Comparison of ENCODE assay signal across 9 mouse cellular contexts in genomic region chr3:153831014-153831872, GRCm38 (mm10). TPM values are rescaled to one million over a fixed set of nuclear protein-coding genes. Genes with fewer than 3 reads are reported as not detected.
DNase-seq lines count a peak whose midpoint lies in the region; ATAC-seq and TF ChIP-seq lines count a peak whose summit lies in the region.
"Had no signal": no experiment of that assay in that cellular context is flagged by ENCODE, and none has a peak within 500 bp of the region (broad histone marks: within the 10 kb centered on the region; RNA-seq: fewer than 3 reads in every experiment).

No protein-coding gene starts in this region.

- intact Hi-C loops in heart, adult 2 months (cut with DNase I): no loop called here
- intact Hi-C loops in heart, postnatal 36 days (cut with DNase I): no loop called here

- peak; percentile 88 for TF ChIP-seq RAD21 in MEL (IDR thresholded peaks at IDR 0.05; ENCODE audit: low read depth, low read length)

- no peak for TF ChIP-seq EP300 in heart, adult 2 months (IDR thresholded peaks at IDR 0.05; ENCODE audit: insufficient read depth, low read depth, low read length)
- 0 out of 4 replicates have a peak, but pooled peaks of 1 of the 2 experiments have one; percentile 13 for TF ChIP-seq EP300 in MEL (IDR thresholded peaks at IDR 0.05; ENCODE audit: low read depth in 1 of 2, low read length in 2 of 2)

- H3K27ac ChIP-seq in heart, adult 2 months: no peak overlapping the region
- peak overlapping the region; percentile 48 for H3K27ac ChIP-seq in MEL (ENCODE audit: control insufficient read depth, low read depth, low read length)
- H3K27ac ChIP-seq in intestine, embryonic 16.5 days (ENCODE audit: low read length): no peak overlapping the region
- no peak overlapping the region for H3K27ac ChIP-seq in small intestine, adult 2 months (ENCODE audit: insufficient read depth, low read depth, low read length)
- H3K27ac ChIP-seq: limb, embryonic 13.5 days had no signal

- 78% methylated on average over 11 of the region's 11 CpGs for WGBS in heart, adult 2 months
- WGBS in intestine, embryonic 16.5 days: 81% methylated on average over 11 of the region's 11 CpGs
- WGBS in small intestine, adult 2 months: 68% methylated on average over 11 of the region's 11 CpGs

- no peak for DNase-seq in heart, adult 2 months
- DNase-seq in heart, postnatal 36 days: no peak
- DNase-seq in MEL (ENCODE audit: low read depth, low spot score): peak; percentile 83
- peak; percentile 30 for DNase-seq in embryo, embryonic 10.5 days (ENCODE audit: low spot score)
- no peak for DNase-seq in c-Kit-positive CD71-positive TER-119-positive erythroid progenitor cells, embryonic 14.5 days (ENCODE audit: low spot score)
- no peak for DNase-seq in gastrocnemius, adult 8-10 months (ENCODE audit: low spot score in 2 of 2)

- no peaks in the 10 kb centered on the region for H3K9me3 ChIP-seq in MEL (replicated peaks; ENCODE audit: insufficient read depth, low read length)
- H3K9me3 ChIP-seq in intestine, embryonic 16.5 days (ENCODE audit: control insufficient read depth, low read length): no peaks in the 10 kb centered on the region
- H3K9me3 ChIP-seq: limb, embryonic 13.5 days had no signal

- H3K4me1 ChIP-seq in heart, adult 2 months (ENCODE audit: control insufficient read depth, insufficient read depth, low read length): no peaks in the 10 kb centered on the region
- H3K4me1 ChIP-seq in MEL (ENCODE audit: control insufficient read depth in 1 of 2, insufficient read depth in 2 of 2, low read length in 2 of 2): peaks cover 3 to 30% of the 10 kb centered on the region in 2 experiments; a peak in 3 of 4 replicates
- H3K4me1 ChIP-seq in intestine, embryonic 16.5 days (ENCODE audit: control insufficient read depth, insufficient read depth, low read length): no peaks in the 10 kb centered on the region
- H3K4me1 ChIP-seq in small intestine, adult 2 months (ENCODE audit: control insufficient read depth, insufficient read depth, insufficient read length, low read length): no peaks in the 10 kb centered on the region
- H3K4me1 ChIP-seq: limb, embryonic 13.5 days had no signal

- TF ChIP-seq CTCF in heart, adult 2 months (IDR thresholded peaks at IDR 0.05): peak; percentile 29; the same call in 1 of the 2 replicates
- peak; percentile 86 to 89 (median 88) for TF ChIP-seq CTCF in MEL (IDR thresholded peaks at IDR 0.05 in 2 of 3, conservative IDR thresholded peaks at IDR 0.05 in 1 of 3; ENCODE audit: control insufficient read depth in 1 of 3, insufficient read depth in 1 of 3, low read depth in 2 of 3, low read length in 3 of 3, poor library complexity in 1 of 3, severe bottlenecking in 1 of 3)
- TF ChIP-seq CTCF in small intestine, adult 2 months (IDR thresholded peaks at IDR 0.05; ENCODE audit: extremely low read depth, insufficient read length, insufficient replicate concordance, low read depth, low read length): peak; percentile 16; the same call in 1 of the 2 replicates

- peak; percentile 71 for ATAC-seq in intestine, embryonic 16.5 days

- no peak overlapping the region for H3K9ac ChIP-seq in heart, adult 2 months (ENCODE audit: low read depth, low read length)
- peak overlapping the region; percentile 62 for H3K9ac ChIP-seq in MEL (ENCODE audit: control insufficient read depth, low read depth, low read length, poor library complexity, severe bottlenecking)
- H3K9ac ChIP-seq in intestine, embryonic 16.5 days (ENCODE audit: low read depth, low read length): no peak overlapping the region
- H3K9ac ChIP-seq: limb, embryonic 13.5 days had no signal

- no peaks in the 10 kb centered on the region for H3K27me3 ChIP-seq in heart, adult 2 months (ENCODE audit: control insufficient read depth, insufficient read depth, low read length)
- no peaks in the 10 kb centered on the region for H3K27me3 ChIP-seq in MEL (ENCODE audit: control insufficient read depth in 1 of 2, insufficient read depth in 2 of 2, low read length in 2 of 2)
- H3K27me3 ChIP-seq in intestine, embryonic 16.5 days (replicated peaks; ENCODE audit: control insufficient read depth, insufficient read depth, low read length): no peaks in the 10 kb centered on the region
- H3K27me3 ChIP-seq in small intestine, adult 2 months (ENCODE audit: control insufficient read depth, insufficient read depth, low read length): no peaks in the 10 kb centered on the region
- H3K27me3 ChIP-seq: limb, embryonic 13.5 days had no signal

- H3K4me3 ChIP-seq in heart, adult 2 months: no peak overlapping the region
- H3K4me3 ChIP-seq in MEL (ENCODE audit: control insufficient read depth in 1 of 2, insufficient read depth in 1 of 2, low read depth in 2 of 2, low read length in 2 of 2): peak overlapping the region; percentile 37 to 38; a peak in 2 of 4 replicates
- no peak overlapping the region for H3K4me3 ChIP-seq in intestine, embryonic 16.5 days (ENCODE audit: low read length)
- H3K4me3 ChIP-seq in small intestine, adult 2 months (ENCODE audit: low read depth, low read length): no peak overlapping the region
- H3K4me3 ChIP-seq: limb, embryonic 13.5 days had no signal

- H3K4me2 ChIP-seq in intestine, embryonic 16.5 days (ENCODE audit: low read depth, low read length): no peak overlapping the region
- H3K4me2 ChIP-seq: limb, embryonic 13.5 days had no signal

- H3K79me2 ChIP-seq in heart, adult 2 months (replicated peaks; ENCODE audit: control insufficient read depth, insufficient read depth, low read length): no peaks in the 10 kb centered on the region
- H3K79me2 ChIP-seq in MEL (ENCODE audit: control insufficient read depth, insufficient read depth, low read length, poor library complexity): no peaks in the 10 kb centered on the region

- H3K36me3 ChIP-seq in heart, adult 2 months (ENCODE audit: control insufficient read depth, insufficient read depth, low read length): no peaks in the 10 kb centered on the region
- H3K36me3 ChIP-seq in MEL (ENCODE audit: control insufficient read depth in 1 of 2, insufficient read depth in 2 of 2, low read length in 2 of 2): peaks cover 0 to 17% of the 10 kb centered on the region in 2 experiments; a peak in 2 of 4 replicates
- H3K36me3 ChIP-seq in intestine, embryonic 16.5 days (ENCODE audit: control insufficient read depth, insufficient read depth, low read length): no peaks in the 10 kb centered on the region
- no peaks in the 10 kb centered on the region for H3K36me3 ChIP-seq in small intestine, adult 2 months (ENCODE audit: control insufficient read depth, insufficient read depth, low read length)
- H3K36me3 ChIP-seq: limb, embryonic 13.5 days had no signal

- no peak for TF ChIP-seq POLR2A in heart, adult 2 months (IDR thresholded peaks at IDR 0.05; ENCODE audit: insufficient read depth, low read depth, low read length)
- TF ChIP-seq POLR2A in MEL (IDR thresholded peaks at IDR 0.05; ENCODE audit: control insufficient read depth in 1 of 2, insufficient read depth in 1 of 2, low read depth in 1 of 2, low read length in 2 of 2, poor library complexity in 1 of 2): 0 out of 4 replicates have a peak, but pooled peaks of 1 of the 2 experiments have one; percentile 7
- TF ChIP-seq POLR2A in small intestine, adult 2 months (IDR thresholded peaks at IDR 0.05; ENCODE audit: low read depth, low read length): no peak

TF ChIP-seq in MEL, 35 proteins besides CTCF, POLR2A, EP300 and RAD21:
- TF ChIP-seq MAFK (IDR thresholded peaks at IDR 0.05; ENCODE audit: borderline replicate concordance, low read depth, low read length): no peak
- TF ChIP-seq TAL1 (IDR thresholded peaks at IDR 0.05; ENCODE audit: low read length): no peak
- TF ChIP-seq MAZ (IDR thresholded peaks at IDR 0.05; ENCODE audit: low read depth, low read length): 0 out of 2 replicates have a peak, but pooled peaks have one; percentile 18
- 0 out of 2 replicates have a peak, but pooled peaks have one; percentile 8 for TF ChIP-seq HCFC1 (IDR thresholded peaks at IDR 0.05; ENCODE audit: low read depth, low read length)
- 0 out of 2 replicates have a peak, but pooled peaks have one; percentile 20 for TF ChIP-seq USF1 (IDR thresholded peaks at IDR 0.05; ENCODE audit: low read depth, low read length)
- peak; percentile 90 for TF ChIP-seq ZC3H11A (IDR thresholded peaks at IDR 0.05; ENCODE audit: low read depth, low read length)
- peak; percentile 18; the same call in 1 of the 2 replicates for TF ChIP-seq SIN3A (IDR thresholded peaks at IDR 0.05; ENCODE audit: low read length)
- TF ChIP-seq ZMIZ1 (IDR thresholded peaks at IDR 0.05; ENCODE audit: low read depth, low read length): no peak
- peak; percentile 25; the same call in 1 of the 2 replicates for TF ChIP-seq MXI1 (IDR thresholded peaks at IDR 0.05; ENCODE audit: low read depth, low read length)
- TF ChIP-seq GATA1 (IDR thresholded peaks at IDR 0.05; ENCODE audit: low read depth, low read length): 0 out of 2 replicates have a peak, but pooled peaks have one; percentile 3
- 0 out of 2 replicates have a peak, but pooled peaks have one; percentile 12 for TF ChIP-seq MAX (IDR thresholded peaks at IDR 0.05; ENCODE audit: low read length)
- peak; percentile 88 for TF ChIP-seq SMC3 (IDR thresholded peaks at IDR 0.05; ENCODE audit: low read depth, low read length)
- TF ChIP-seq ZNF384 (IDR thresholded peaks at IDR 0.05; ENCODE audit: low read depth, low read length): 0 out of 2 replicates have a peak, but pooled peaks have one; percentile 19

RNA-seq across cellular contexts. Expression of gene Asb17, which starts 12.8 kb away (rescaled TPM):
- not detected for total RNA-seq in heart, adult 2 months (2021)
- polyA plus RNA-seq in heart, adult 2 months (2012; rRNA removed): not detected in 2 replicates
- not detected for total RNA-seq in heart, postnatal 36 days (2021)
- 9.0 and 9.7 TPM in 2 replicates for total RNA-seq in MEL (2012; rRNA removed)
- 1 to 10 TPM in 1 of 2 experiments, not detected in 1; 5.7 TPM for polyA plus RNA-seq in MEL (2012; ENCODE audit: insufficient read depth in 1 of 2, insufficient read length in 2 of 2, low read depth in 1 of 2, low replicate concordance in 2 of 2, missing spikeins in 1 of 2)
- polyA plus RNA-seq in intestine, embryonic 16.5 days (2015; fragmentation: Nextera tagmentation; extraction: Ambion mirVana): 0.05 TPM in 1 of 2 replicates, not detected in the other
- polyA plus RNA-seq in small intestine, adult 2 months (2012; rRNA removed): not detected in 2 replicates
- total RNA-seq in gastrocnemius, adult 8-10 months (2022): under 1 TPM in 2 of 4 experiments, not detected in 2; 0.22 to 0.31 TPM

Comparison
In these comparisons a context has a peak if more than half of its experiments do, and no peak if none do; other contexts are left out.
1. DNase-seq: peak in MEL (single experiment) and embryo, embryonic 10.5 days (single experiment); none in heart, adult 2 months (0 of 2), heart, postnatal 36 days (0 of 2), c-Kit-positive CD71-positive TER-119-positive erythroid progenitor cells, embryonic 14.5 days (single experiment) and gastrocnemius, adult 8-10 months (0 of 2).
2. H3K4me3 ChIP-seq: peak in MEL (2 of 2); none in heart, adult 2 months (single experiment), intestine, embryonic 16.5 days (single experiment) and small intestine, adult 2 months (single experiment).
3. CTCF ChIP-seq: peak in every context shown above with its lines; median percentile 88 in MEL; 29 in heart, adult 2 months; 16 in small intestine, adult 2 months.